Comparison of ENCODE assay signal across 32 mouse cellular contexts in the genomic region with DNA sequence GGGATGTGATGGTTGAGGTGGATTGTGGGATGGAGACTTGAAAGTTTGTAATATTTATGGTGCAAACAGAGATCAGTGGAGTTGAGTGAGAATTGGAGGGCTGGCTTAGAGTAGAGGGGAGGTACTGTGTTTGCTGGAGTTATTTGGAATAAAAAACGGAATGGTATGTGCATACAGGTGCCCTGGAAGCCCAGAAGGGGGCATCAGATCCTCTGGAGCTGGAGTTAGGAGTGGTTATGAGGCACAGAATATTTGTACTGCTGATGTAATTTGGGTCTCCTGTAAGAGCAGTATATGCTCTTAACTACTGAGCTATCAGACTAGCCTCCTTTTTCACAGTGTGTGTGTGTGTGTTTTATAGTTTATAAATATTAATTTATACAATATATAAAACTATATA. TPM values are rescaled to one million over a fixed set of nuclear protein-coding genes. Genes with fewer than 3 reads are reported as not detected.
DNase-seq lines count a peak whose midpoint lies in the region; ATAC-seq and TF ChIP-seq lines count a peak whose summit lies in the region.
"Had no signal": no experiment of that assay in that cellular context is flagged by ENCODE, and none has a peak within 500 bp of the region (broad histone marks: within the 10 kb centered on the region; RNA-seq: fewer than 3 reads in every experiment).

No protein-coding gene starts in this region.

- TF ChIP-seq POLR2A in lung, adult 2 months (IDR thresholded peaks at IDR 0.05; ENCODE audit: borderline replicate concordance, extremely low read depth, low read depth, low read length): no peak
- no peak for TF ChIP-seq POLR2A in ES-Bruce4 (IDR thresholded peaks at IDR 0.05; ENCODE audit: insufficient read depth, low read length)

- H3K27ac ChIP-seq in hindbrain, postnatal 0 days: no peak overlapping the region
- H3K27ac ChIP-seq in hindbrain, embryonic 12.5 days: no peak overlapping the region
- H3K27ac ChIP-seq in ES-Bruce4 (ENCODE audit: insufficient read depth, low read length): no peak overlapping the region
- no peak overlapping the region for H3K27ac ChIP-seq in stomach, postnatal 0 days (replicated peaks)
- H3K27ac ChIP-seq in forebrain, embryonic 14.5 days (ENCODE audit: low read depth, low read length): no peak overlapping the region
- H3K27ac ChIP-seq: embryonic facial prominence, embryonic 15.5 days; forebrain, embryonic 15.5 days; hindbrain, embryonic 13.5 days; limb, embryonic 15.5 days; liver, embryonic 15.5 days; neural tube, embryonic 13.5 days had no signal

- no peak for ATAC-seq in hindbrain, postnatal 0 days
- no peak for ATAC-seq in hindbrain, embryonic 12.5 days (ENCODE audit: low FRiP score)
- no peak for ATAC-seq in stomach, postnatal 0 days (ENCODE audit: low FRiP score, low TSS enrichment)
- no peak for ATAC-seq in forebrain, embryonic 14.5 days
- ATAC-seq: forebrain, embryonic 15.5 days had no signal

- no peak for DNase-seq in hindbrain, postnatal 0 days (ENCODE audit: low spot score)
- DNase-seq in lung, adult 2 months: no peak
- DNase-seq in lung, postnatal 14 days: no peak
- DNase-seq in stomach, postnatal 0 days (ENCODE audit: low spot score): no peak
- no peak for DNase-seq in forebrain, embryonic 14.5 days (ENCODE audit: low spot score)
- DNase-seq: adrenal gland, adult 8-10 months; cerebellum, adult 18-20 months; cerebellum, postnatal 25 days; kidney, adult 9 months; kidney, postnatal 25 days; layer of hippocampus, adult 9-11 months; left cerebral cortex, postnatal 4 days; lung, postnatal 10 days; midbrain, embryonic 14.5 days; thymus, postnatal 25 days had no signal

- no peaks in the 10 kb centered on the region for H3K9me3 ChIP-seq in hindbrain, postnatal 0 days (ENCODE audit: low read length)
- no peaks in the 10 kb centered on the region for H3K9me3 ChIP-seq in hindbrain, embryonic 12.5 days (replicated peaks)
- H3K9me3 ChIP-seq in ES-Bruce4 (replicated peaks; ENCODE audit: control insufficient read depth, insufficient read depth, low read length, poor library complexity, severe bottlenecking): no peaks in the 10 kb centered on the region
- no peaks in the 10 kb centered on the region for H3K9me3 ChIP-seq in stomach, postnatal 0 days (ENCODE audit: control insufficient read depth, low read length)
- no peaks in the 10 kb centered on the region for H3K9me3 ChIP-seq in forebrain, embryonic 14.5 days (replicated peaks; ENCODE audit: control insufficient read depth, low read length)
- H3K9me3 ChIP-seq: embryonic facial prominence, embryonic 15.5 days; forebrain, embryonic 15.5 days; heart, embryonic 12.5 days; hindbrain, embryonic 13.5 days; limb, embryonic 15.5 days; liver, embryonic 15.5 days; neural tube, embryonic 13.5 days had no signal

- H3K4me1 ChIP-seq in hindbrain, postnatal 0 days (ENCODE audit: insufficient read depth, low read length): no peaks in the 10 kb centered on the region
- peaks cover 4% of the 10 kb centered on the region; the same call in 1 of the 2 replicates for H3K4me1 ChIP-seq in hindbrain, embryonic 12.5 days
- H3K4me1 ChIP-seq in lung, adult 2 months (ENCODE audit: control insufficient read depth, insufficient read depth, low read length): no peaks in the 10 kb centered on the region
- H3K4me1 ChIP-seq in ES-Bruce4 (ENCODE audit: control insufficient read depth, insufficient read depth, low read length): no peaks in the 10 kb centered on the region
- H3K4me1 ChIP-seq in stomach, postnatal 0 days (replicated peaks; ENCODE audit: control insufficient read depth, insufficient read depth): no peaks in the 10 kb centered on the region
- H3K4me1 ChIP-seq in forebrain, embryonic 14.5 days (ENCODE audit: control insufficient read depth, insufficient read depth, low read length): peaks cover 7% of the 10 kb centered on the region
- H3K4me1 ChIP-seq: heart, embryonic 12.5 days; liver, embryonic 15.5 days; megakaryocyte, embryonic 14.5 days had no signal

- peak; percentile 38 for TF ChIP-seq CTCF in hindbrain, postnatal 0 days (IDR thresholded peaks at IDR 0.05; ENCODE audit: low read depth)
- 0 out of 2 replicates have a peak, but pooled peaks have one; percentile 6 for TF ChIP-seq CTCF in lung, adult 2 months (IDR thresholded peaks at IDR 0.05; ENCODE audit: insufficient read depth, low read length)
- peak; percentile 2 for TF ChIP-seq CTCF in ES-Bruce4 (IDR thresholded peaks at IDR 0.05; ENCODE audit: low read depth, low read length)
- TF ChIP-seq CTCF in stomach, postnatal 0 days (IDR thresholded peaks at IDR 0.05; ENCODE audit: low read depth): peak; percentile 44

- no peak overlapping the region for H3K4me2 ChIP-seq in hindbrain, postnatal 0 days (ENCODE audit: low read depth, low read length)
- no peak overlapping the region for H3K4me2 ChIP-seq in hindbrain, embryonic 12.5 days (replicated peaks)
- no peak overlapping the region for H3K4me2 ChIP-seq in stomach, postnatal 0 days (replicated peaks; ENCODE audit: low read depth)
- H3K4me2 ChIP-seq in forebrain, embryonic 14.5 days (ENCODE audit: low read length): no peak overlapping the region
- H3K4me2 ChIP-seq: embryonic facial prominence, embryonic 15.5 days; forebrain, embryonic 15.5 days; heart, embryonic 12.5 days; hindbrain, embryonic 13.5 days; limb, embryonic 15.5 days; liver, embryonic 15.5 days; neural tube, embryonic 13.5 days had no signal

- TF ChIP-seq EP300 in ES-Bruce4 (IDR thresholded peaks at IDR 0.05; ENCODE audit: insufficient read depth, low read depth, low read length): no peak
- no peak for TF ChIP-seq EP300 in stomach, postnatal 0 days (optimal IDR thresholded peaks at IDR 0.05)

- WGBS in hindbrain, postnatal 0 days: 30% methylated on average over 1 of the region's 1 CpGs
- WGBS in hindbrain, embryonic 12.5 days: 35% methylated on average over 1 of the region's 1 CpGs
- WGBS in lung, adult 2 months: 4% methylated on average over 1 of the region's 1 CpGs
- WGBS in stomach, postnatal 0 days: 19% methylated on average over 1 of the region's 1 CpGs
- WGBS in forebrain, embryonic 14.5 days: 36% methylated on average over 1 of the region's 1 CpGs

- no peak overlapping the region for H3K9ac ChIP-seq in hindbrain, postnatal 0 days (replicated peaks; ENCODE audit: low read length)
- no peak overlapping the region for H3K9ac ChIP-seq in hindbrain, embryonic 12.5 days
- H3K9ac ChIP-seq in ES-Bruce4 (ENCODE audit: low read depth, poor library complexity, severe bottlenecking): no peak overlapping the region
- no peak overlapping the region for H3K9ac ChIP-seq in stomach, postnatal 0 days (ENCODE audit: low read length)
- no peak overlapping the region for H3K9ac ChIP-seq in forebrain, embryonic 14.5 days (ENCODE audit: low read length)
- H3K9ac ChIP-seq: embryonic facial prominence, embryonic 15.5 days; forebrain, embryonic 15.5 days; heart, embryonic 12.5 days; hindbrain, embryonic 13.5 days; limb, embryonic 15.5 days; liver, embryonic 15.5 days; neural tube, embryonic 13.5 days had no signal

- no peaks in the 10 kb centered on the region for H3K27me3 ChIP-seq in hindbrain, postnatal 0 days (ENCODE audit: insufficient read depth, low read length)
- no peaks in the 10 kb centered on the region for H3K27me3 ChIP-seq in hindbrain, embryonic 12.5 days
- H3K27me3 ChIP-seq in ES-Bruce4 (ENCODE audit: control insufficient read depth, insufficient read depth, low read length, poor library complexity, severe bottlenecking): no peaks in the 10 kb centered on the region
- H3K27me3 ChIP-seq in stomach, postnatal 0 days (ENCODE audit: control insufficient read depth, insufficient read depth, low read length): no peaks in the 10 kb centered on the region
- no peaks in the 10 kb centered on the region for H3K27me3 ChIP-seq in forebrain, embryonic 14.5 days (replicated peaks; ENCODE audit: control insufficient read depth, insufficient read depth, low read length)
- H3K27me3 ChIP-seq: embryonic facial prominence, embryonic 15.5 days; forebrain, embryonic 15.5 days; heart, embryonic 12.5 days; hindbrain, embryonic 13.5 days; limb, embryonic 15.5 days; liver, embryonic 15.5 days; neural tube, embryonic 13.5 days had no signal

- no peaks in the 10 kb centered on the region for H3K36me3 ChIP-seq in hindbrain, postnatal 0 days (ENCODE audit: insufficient read depth, low read length)
- no peaks in the 10 kb centered on the region for H3K36me3 ChIP-seq in hindbrain, embryonic 12.5 days
- no peaks in the 10 kb centered on the region for H3K36me3 ChIP-seq in ES-Bruce4 (ENCODE audit: control insufficient read depth, insufficient read depth, low read length, poor library complexity, severe bottlenecking)
- no peaks in the 10 kb centered on the region for H3K36me3 ChIP-seq in stomach, postnatal 0 days (ENCODE audit: control insufficient read depth, insufficient read depth, low read length)
- no peaks in the 10 kb centered on the region for H3K36me3 ChIP-seq in forebrain, embryonic 14.5 days (ENCODE audit: control insufficient read depth, insufficient read depth, low read length)
- H3K36me3 ChIP-seq: embryonic facial prominence, embryonic 15.5 days; forebrain, embryonic 15.5 days; heart, embryonic 12.5 days; limb, embryonic 15.5 days; liver, embryonic 15.5 days; neural tube, embryonic 13.5 days had no signal

- no peak overlapping the region for H3K4me3 ChIP-seq in hindbrain, postnatal 0 days (ENCODE audit: low read length)
- no peak overlapping the region for H3K4me3 ChIP-seq in hindbrain, embryonic 12.5 days
- H3K4me3 ChIP-seq in lung, adult 2 months (replicated peaks; ENCODE audit: extremely low read depth, low read depth, low read length): no peak overlapping the region
- H3K4me3 ChIP-seq in ES-Bruce4 (ENCODE audit: low read depth, low read length): no peak overlapping the region
- no peak overlapping the region for H3K4me3 ChIP-seq in stomach, postnatal 0 days (ENCODE audit: low read depth, low read length)
- H3K4me3 ChIP-seq in forebrain, embryonic 14.5 days (ENCODE audit: low read depth, low read length): no peak overlapping the region
- H3K4me3 ChIP-seq: embryonic facial prominence, embryonic 15.5 days; forebrain, embryonic 15.5 days; heart, embryonic 12.5 days; hindbrain, embryonic 13.5 days; limb, embryonic 15.5 days; liver, embryonic 15.5 days; megakaryocyte, embryonic 14.5 days; myocyte; neural tube, embryonic 13.5 days had no signal

RNA-seq across cellular contexts. Expression of gene Slc1a6, which starts 10.3 kb away (rescaled TPM):
- total RNA-seq in hindbrain, postnatal 0 days (2014; rRNA removed): 79.2 and 80.1 TPM in 2 replicates
- polyA plus RNA-seq in hindbrain, postnatal 0 days (2015; fragmentation: Nextera tagmentation; extraction: Ambion mirVana): 38.8 and 41.3 TPM in 2 replicates
- 2.0 and 2.2 TPM in 2 replicates for polyA plus RNA-seq in hindbrain, embryonic 12.5 days (2016; fragmentation: Nextera tagmentation; extraction: Ambion mirVana)
- 0.25 and 0.50 TPM in 2 replicates for polyA plus RNA-seq in lung, adult 2 months (2012; rRNA removed)
- 0.87 and 0.88 TPM in 2 replicates for polyA plus RNA-seq in ES-Bruce4 (2011; ENCODE audit: insufficient read depth, insufficient read length, low read depth, missing spikeins)
- 0.23 and 0.38 TPM in 2 replicates for polyA plus RNA-seq in stomach, postnatal 0 days (2015; fragmentation: Nextera tagmentation; extraction: Ambion mirVana)
- 2.9 and 3.4 TPM in 2 replicates for polyA plus RNA-seq in forebrain, embryonic 14.5 days (2014; fragmentation: Nextera tagmentation; extraction: Ambion mirVana)
- total RNA-seq: gastrocnemius, adult 8-10 months; granulocyte monocyte progenitor cell, adult 5-6 weeks; heart, postnatal 25 days had no signal
- polyA plus RNA-seq: C2C12 had no signal

RNA-seq across cellular contexts. Expression of gene Ccdc105, which starts 37.7 kb away (rescaled TPM):
- total RNA-seq in hindbrain, postnatal 0 days (2014; rRNA removed): not detected in 2 replicates
- 0.16 and 0.28 TPM in 2 replicates for polyA plus RNA-seq in hindbrain, postnatal 0 days (2015; fragmentation: Nextera tagmentation; extraction: Ambion mirVana)
- 0.17 and 0.31 TPM in 2 replicates for polyA plus RNA-seq in hindbrain, embryonic 12.5 days (2016; fragmentation: Nextera tagmentation; extraction: Ambion mirVana)
- polyA plus RNA-seq in lung, adult 2 months (2012; rRNA removed): not detected in 2 replicates
- not detected in 2 replicates for polyA plus RNA-seq in ES-Bruce4 (2011; ENCODE audit: insufficient read depth, insufficient read length, low read depth, missing spikeins)
- polyA plus RNA-seq in stomach, postnatal 0 days (2015; fragmentation: Nextera tagmentation; extraction: Ambion mirVana): 0.07 TPM in 1 of 2 replicates, not detected in the other
- 0.17 and 0.24 TPM in 2 replicates for polyA plus RNA-seq in forebrain, embryonic 14.5 days (2014; fragmentation: Nextera tagmentation; extraction: Ambion mirVana)
- total RNA-seq: adrenal gland, adult 8-10 months; gastrocnemius, adult 8-10 months; granulocyte monocyte progenitor cell, adult 5-6 weeks; heart, postnatal 25 days had no signal
- polyA plus RNA-seq: C2C12; heart, embryonic 12.5 days; intestine, embryonic 14.5 days; liver, embryonic 15.5 days; myocyte; stomach, embryonic 14.5 days had no signal
